Mouse (Mus musculus): Measurements from ENCODE around the gene Gm13420.

- TF ChIP-seq CTCF (conservative IDR thresholded peaks at IDR 0.05; ENCODE audit: low read length) (no peak), POU5F1 (IDR thresholded peaks at IDR 0.05; ENCODE audit: borderline replicate concordance, low read length) (no peak)
Measured at GRCm38 (mm10) chr2:29752397-29752796, 912 bp upstream of the Gm13420 start.

Measured in E14TG2a.4 (cell line).